17 mouse cellular contexts compared by ENCODE assay signal in genomic region chr3:103148941-103149340, GRCm38 (mm10).
"Had no signal": no experiment of that assay in that cellular context is flagged by ENCODE, and none has a peak within 500 bp of the region (broad histone marks: within the 10 kb centered on the region; RNA-seq: fewer than 3 reads in every experiment).

No protein-coding gene starts in this region.

- ATAC-seq: intestine, postnatal 0 days; liver, embryonic 12.5 days had no signal

- H3K4me3 ChIP-seq: kidney, embryonic 15.5 days; limb, embryonic 13.5 days; liver, embryonic 12.5 days; liver, embryonic 15.5 days; lung, embryonic 15.5 days; megakaryocyte, embryonic 14.5 days had no signal

- H3K4me2 ChIP-seq: kidney, embryonic 15.5 days; limb, embryonic 13.5 days; liver, embryonic 12.5 days; liver, embryonic 15.5 days; lung, embryonic 15.5 days; midbrain, embryonic 11.5 days had no signal

- H3K27me3 ChIP-seq: kidney, embryonic 15.5 days; limb, embryonic 13.5 days; liver, embryonic 12.5 days; liver, embryonic 15.5 days; lung, embryonic 15.5 days; megakaryocyte, embryonic 14.5 days had no signal

- H3K9me3 ChIP-seq: kidney, embryonic 15.5 days; liver, embryonic 12.5 days; liver, embryonic 15.5 days; lung, embryonic 15.5 days; megakaryocyte, embryonic 14.5 days had no signal

- H3K4me1 ChIP-seq: kidney, embryonic 15.5 days; limb, embryonic 13.5 days; liver, embryonic 15.5 days; lung, embryonic 15.5 days had no signal

- DNase-seq: kidney, adult 8-10 months; kidney, postnatal 10 days; kidney, postnatal 36 days; left cerebral cortex, postnatal 4 days; liver; lung, adult 18-20 months; lung, postnatal 10 days; lung, postnatal 36 days; midbrain, embryonic 14.5 days had no signal

- H3K9ac ChIP-seq: kidney, embryonic 15.5 days; limb, embryonic 13.5 days; liver, embryonic 12.5 days; liver, embryonic 15.5 days; lung, embryonic 15.5 days had no signal

- H3K27ac ChIP-seq: kidney, embryonic 15.5 days; limb, embryonic 13.5 days; liver, embryonic 12.5 days; liver, embryonic 15.5 days; lung, embryonic 15.5 days had no signal
